Mouse (Mus musculus) heart, postnatal 0 days (tissue): ENCODE results near the gene Ndufv1. TPM values are rescaled to one million over a fixed set of nuclear protein-coding genes. Genes with fewer than 3 reads are reported as not detected.
"Not testable (repeated sequence)": the region's sequence is repeated elsewhere in the genome, so short reads cannot be mapped to it uniquely, and the experiment has no call there.

Experiments
- ATAC-seq: fragments of 200-750 bp; cut with Nextera tagmentation; 2 replicates; pipeline ENCODE4 v1.8.0; 2017; ENCODE audit warnings: low read depth, moderate number of reproducible peaks, moderate library complexity; ENCODE audit not compliant: insufficient read depth
- DNase-seq: peaks from one replicate; pipeline ENCODE4 v3.0.0-alpha.2; 2016; ENCODE audit warnings: low spot score
- H3K27ac ChIP-seq: fragments of 300-500 bp; sonication (generic); 2 replicates; pipeline ENCODE4 v1.5.1; 2014; ENCODE audit warnings: low read depth, mild to moderate bottlenecking
- H3K27me3 ChIP-seq: fragments of 300-500 bp; sonication (generic); 2 replicates; pipeline ENCODE4 v1.6.1; 2014; ENCODE audit warnings: low read length, mixed read lengths; ENCODE audit not compliant: control insufficient read depth, insufficient read depth
- H3K36me3 ChIP-seq: fragments of 300-500 bp; sonication (generic); replicated peaks from 2 replicates; pipeline ENCODE4 v1.6.1; 2014; ENCODE audit warnings: low read length, mixed read lengths; ENCODE audit not compliant: control insufficient read depth, insufficient read depth
- H3K4me1 ChIP-seq: fragments of 300-500 bp; sonication (generic); 2 replicates; pipeline ENCODE4 v1.6.1; 2014; ENCODE audit warnings: antibody characterized with exemption; ENCODE audit not compliant: control insufficient read depth, insufficient read depth
- H3K4me2 ChIP-seq: fragments of 300-500 bp; sonication (generic); 2 replicates; pipeline ENCODE4 v1.6.1; 2014; ENCODE audit warnings: low read depth, mild to moderate bottlenecking, low read length, moderate library complexity
- H3K4me3 ChIP-seq: fragments of 300-500 bp; sonication (generic); 2 replicates; pipeline ENCODE4 v1.5.1; 2014; ENCODE audit warnings: low read depth, low read length
- H3K9ac ChIP-seq: fragments of 300-500 bp; sonication (generic); replicated peaks from 2 replicates; pipeline ENCODE4 v1.6.1; 2014; ENCODE audit warnings: low read depth, low read length, mixed read lengths
- H3K9me3 ChIP-seq: fragments of 300-500 bp; sonication (generic); replicated peaks from 2 replicates; pipeline ENCODE4 v1.6.1; 2016; ENCODE audit warnings: low read length; ENCODE audit not compliant: control insufficient read depth
- CTCF ChIP-seq: IDR thresholded peaks from 2 replicates; pipeline ENCODE4 v1.5.1; 2016; ENCODE audit warnings: antibody characterized with exemption, control low read depth, low read depth
- EP300 ChIP-seq: IDR thresholded peaks from 2 replicates; pipeline ENCODE4 v1.6.1; 2016; ENCODE audit warnings: antibody characterized with exemption, low read depth
- WGBS: fragments of 180-500 bp; shearing (Covaris S2); extraction: QIAGEN DNeasy Blood & Tissue Kit; methylation state at CpG from one replicate; pipeline ENCODE4 v1.1.7; 2014; 5-methylcytosine and 5-hydroxymethylcytosine counted together
- polyA plus RNA-seq: library from polyadenylated mRNA; unstranded; fragments of >200 nt; fragmentation: Nextera tagmentation; extraction: Ambion mirVana; gene quantifications from 2 replicates; pipeline ENCODE4 v1.2.1, GENCODE M21; 2015
- total RNA-seq: library from RNA; depleted of rRNA; stranded (reverse); fragments of >200 nt; gene quantifications from 2 replicates; pipeline ENCODE4 v1.2.3, GENCODE M21; 2014; ENCODE audit warnings: low replicate concordance; rRNA removed

Gene Ndufv1
- total RNA-seq (910 and 941 TPM in 2 replicates), polyA plus RNA-seq (1,083 and 1,090 TPM in 2 replicates)

DNA sequence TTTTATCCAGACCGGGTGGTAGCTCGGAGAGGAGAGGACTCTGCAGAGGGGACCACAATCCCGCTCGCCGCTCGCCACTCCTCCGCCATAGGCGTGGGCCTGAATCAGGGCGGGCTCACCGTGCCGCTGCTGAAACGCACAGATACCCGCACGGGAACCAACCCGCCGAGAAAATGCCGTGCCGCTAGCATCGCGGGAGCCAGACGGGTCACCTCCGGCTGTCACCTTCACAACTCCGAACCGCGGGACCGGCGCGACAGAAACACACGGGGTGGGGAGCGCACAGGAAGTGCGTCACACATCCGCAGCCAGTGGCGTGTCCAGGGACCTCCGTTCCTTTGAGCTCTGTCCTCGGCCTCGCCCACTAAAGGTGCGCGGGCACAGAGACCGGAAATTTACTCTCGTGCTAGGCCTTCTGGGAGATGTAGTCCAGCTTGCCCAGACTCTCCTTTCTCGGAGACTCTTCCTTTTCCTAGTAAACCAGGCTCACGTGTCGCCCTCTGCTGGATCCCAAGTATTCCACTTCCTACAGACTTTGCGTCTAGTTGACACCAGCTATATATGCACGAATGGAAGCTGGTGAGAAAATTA, at the start of gene Ndufv1:
TSS of gene Ndufv1 (minus strand) at position 375 of the 591 bp plus-strand sequence.
- 0% methylated on average over 45 of the region's 45 CpGs for WGBS
- ATAC-seq (peak; percentile 99), DNase-seq (peak; percentile 100)
- peak within 1 kb of the TSS; percentile 84 for H3K9ac ChIP-seq
- peak within 1 kb of the TSS; percentile 79 for H3K4me3 ChIP-seq
- peak within 1 kb of the TSS; percentile 94 for H3K27ac ChIP-seq
- H3K36me3 ChIP-seq: peaks cover 37% of the 10 kb centered on the region
- TF ChIP-seq EP300 (peak; percentile 80), CTCF (peak; percentile 91)
- H3K9me3 ChIP-seq: no peaks in the 10 kb centered on the region
- peaks cover 4% of the 10 kb centered on the region for H3K4me1 ChIP-seq
- peak within 1 kb of the TSS; percentile 69 for H3K4me2 ChIP-seq
- no peaks in the 10 kb centered on the region for H3K27me3 ChIP-seq

DNA sequence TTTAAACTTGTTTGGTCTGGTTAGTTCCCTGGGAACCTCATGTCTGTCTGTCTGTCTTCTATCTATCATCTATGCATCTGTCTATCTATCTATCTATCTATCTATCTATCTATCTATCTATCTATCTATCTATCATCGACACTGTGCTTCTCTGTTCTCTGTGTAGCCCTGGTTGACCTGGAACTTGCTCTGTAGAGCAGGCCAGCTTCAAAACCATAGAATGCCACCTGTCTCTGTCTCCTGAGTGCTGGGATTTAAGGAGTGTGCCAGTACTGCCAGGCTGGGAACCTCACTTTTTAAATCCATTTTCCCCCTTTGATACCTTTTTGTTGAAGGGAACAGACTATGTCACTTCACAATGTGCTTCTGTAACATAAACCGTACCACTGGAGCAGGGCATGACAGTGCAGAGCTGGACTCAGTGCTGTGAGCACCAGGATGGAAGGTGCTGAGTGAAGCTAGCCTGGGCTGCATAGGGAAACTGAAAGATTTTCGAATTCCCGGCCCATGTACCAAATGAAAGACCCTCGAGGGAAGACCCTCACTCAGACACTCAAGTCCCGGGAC, 48.4 kb upstream of the Ndufv1 start:
- ATAC-seq (no peak), DNase-seq (no peak)
- Histone ChIP-seq H3K27ac (no peak overlapping the region), H3K4me2 (no peak overlapping the region), H3K36me3 (no peaks in the 10 kb centered on the region), H3K4me3 (no peak overlapping the region), H3K4me1 (no peaks in the 10 kb centered on the region), H3K9me3 (no peaks in the 10 kb centered on the region), H3K9ac (no peak overlapping the region), H3K27me3 (no peaks in the 10 kb centered on the region)
- TF ChIP-seq CTCF (no peak), EP300 (no peak)
- 81% methylated on average over 5 of the region's 6 CpGs for WGBS

DNA sequence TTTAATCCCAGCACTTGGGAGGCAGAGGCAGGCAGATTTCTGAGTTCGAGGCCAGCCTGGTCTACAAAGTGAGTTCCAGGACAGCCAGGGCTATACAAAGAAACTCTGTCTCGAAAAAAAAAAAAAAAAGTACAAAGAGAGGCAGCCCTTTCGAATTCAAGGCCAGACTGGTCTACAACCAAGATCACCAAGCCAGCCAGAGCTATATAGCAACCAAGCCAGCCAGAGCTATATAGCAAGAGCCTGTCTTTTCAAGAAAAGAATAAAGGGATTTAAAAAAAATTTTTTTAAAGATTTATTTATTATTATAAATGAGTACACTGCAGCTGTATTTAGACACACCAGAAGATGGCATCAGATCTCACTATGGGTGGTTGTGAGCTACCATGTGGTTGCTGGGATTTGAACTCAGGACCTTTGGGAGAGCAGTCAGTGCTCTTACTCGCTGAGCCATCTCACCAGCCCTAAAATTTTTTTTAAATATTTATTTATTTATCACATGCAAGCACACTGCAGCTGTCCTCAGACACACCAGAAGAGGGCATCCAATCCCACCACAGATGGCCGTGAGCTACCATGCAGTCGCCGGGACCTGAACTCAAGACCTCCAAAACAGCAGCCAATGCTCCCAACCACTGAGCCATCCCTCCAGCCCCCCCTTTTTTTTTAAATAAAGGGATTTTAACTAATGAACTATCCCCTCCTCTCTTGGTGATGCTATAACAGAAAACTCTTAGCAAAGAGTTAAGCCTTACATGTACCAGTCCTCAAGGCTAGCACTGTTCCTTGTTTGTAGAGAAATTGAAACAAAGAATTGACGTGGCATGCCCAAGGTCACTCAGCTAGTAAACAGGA, 47.7 kb upstream of the Ndufv1 start:
- DNase-seq, H3K9ac ChIP-seq, H3K9me3 ChIP-seq, H3K4me2 ChIP-seq, H3K27me3 ChIP-seq, ATAC-seq, H3K4me3 ChIP-seq, H3K27ac ChIP-seq, H3K4me1 ChIP-seq, H3K36me3 ChIP-seq: not testable (repeated sequence)
- 89% methylated on average over 8 of the region's 8 CpGs for WGBS

DNA sequence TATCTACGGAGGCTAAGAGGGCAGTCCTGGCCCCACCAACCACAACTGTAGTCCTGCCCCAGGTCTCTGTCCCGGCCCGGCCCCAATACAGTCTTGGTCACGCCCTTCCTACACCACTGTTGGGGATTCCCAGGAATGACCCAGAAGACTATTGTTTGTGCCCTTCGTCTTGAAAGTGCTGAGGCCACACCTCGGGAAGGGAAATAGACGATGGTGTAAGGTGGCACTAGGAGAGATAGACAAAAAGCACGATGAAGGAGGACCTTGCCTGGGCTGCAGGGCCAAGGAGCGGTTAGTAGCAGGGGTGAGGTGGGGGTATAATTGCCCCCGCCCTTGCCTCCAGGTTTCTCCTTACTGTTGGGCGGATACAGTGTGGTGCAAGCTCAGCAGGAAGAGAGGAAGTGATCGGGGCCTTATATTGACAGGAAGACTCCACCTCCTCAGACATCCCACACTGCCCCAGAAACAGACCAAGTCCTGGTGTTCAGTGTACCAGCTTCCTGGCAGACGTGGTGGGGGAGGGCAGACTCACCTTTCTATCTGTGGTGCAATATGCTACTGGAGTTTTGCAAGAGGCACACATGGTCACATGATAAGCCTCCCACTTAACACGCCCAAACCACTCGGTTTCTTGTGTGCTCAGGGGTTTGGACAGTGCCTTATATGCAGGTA, 46.6 kb upstream of the Ndufv1 start, which contains the start of gene Gstp3:
TSS of gene Gstp3 (minus strand) at position 501 of the 672 bp plus-strand sequence.
- Histone ChIP-seq H3K27ac (no peak within 1 kb of the TSS), H3K4me3 (no peak within 1 kb of the TSS), H3K27me3 (no peaks in the 10 kb centered on the region), H3K4me1 (no peaks in the 10 kb centered on the region), H3K4me2 (no peak within 1 kb of the TSS), H3K9ac (no peak within 1 kb of the TSS), H3K9me3 (no peaks in the 10 kb centered on the region), H3K36me3 (no peaks in the 10 kb centered on the region)
- WGBS: 64% methylated on average over 15 of the region's 15 CpGs
- TF ChIP-seq EP300 (no peak), CTCF (no peak)
- DNase-seq: no peak
- no peak for ATAC-seq

DNA sequence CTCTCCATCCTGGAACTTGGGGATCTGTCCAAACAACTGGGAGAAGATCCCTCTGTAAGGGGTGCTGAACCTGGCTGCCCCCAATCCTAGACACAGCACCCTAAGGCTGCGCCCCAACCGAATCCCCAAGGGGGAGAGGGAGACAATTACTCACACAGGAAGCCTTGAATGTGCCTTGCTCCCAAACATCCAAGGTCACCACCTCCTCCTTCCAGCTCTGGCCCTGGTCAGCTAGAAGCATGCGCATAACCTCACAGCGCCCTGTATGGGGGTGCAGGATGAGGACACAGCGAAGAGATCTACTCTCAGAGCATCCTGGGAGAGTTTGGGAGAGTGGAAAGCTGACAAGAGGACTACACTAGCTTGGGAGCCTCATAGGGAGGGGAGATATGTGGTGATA, 46.0 kb upstream of the Ndufv1 start:
- 80% methylated on average over 5 of the region's 5 CpGs for WGBS
- H3K27ac ChIP-seq: no peak overlapping the region
- no peaks in the 10 kb centered on the region for H3K27me3 ChIP-seq
- no peaks in the 10 kb centered on the region for H3K36me3 ChIP-seq
- ATAC-seq: no peak
- H3K4me3 ChIP-seq: no peak overlapping the region
- no peak overlapping the region for H3K4me2 ChIP-seq
- H3K4me1 ChIP-seq: no peaks in the 10 kb centered on the region
- no peak for DNase-seq
- H3K9me3 ChIP-seq: no peaks in the 10 kb centered on the region
- TF ChIP-seq CTCF (no peak), EP300 (no peak)
- H3K9ac ChIP-seq: no peak overlapping the region
